Mouse (Mus musculus): ENCODE data around the gene Lrrc20. TPM values are rescaled to one million over a fixed set of nuclear protein-coding genes. Genes with fewer than 3 reads are reported as not detected.
"Not testable (repeated sequence)": the region's sequence is repeated elsewhere in the genome, so short reads cannot be mapped to it uniquely, and the experiment has no call there.

Gene Lrrc20
- polyA plus RNA-seq, 1 experiment from 2014 or later: 11.7 TPM

DNA sequence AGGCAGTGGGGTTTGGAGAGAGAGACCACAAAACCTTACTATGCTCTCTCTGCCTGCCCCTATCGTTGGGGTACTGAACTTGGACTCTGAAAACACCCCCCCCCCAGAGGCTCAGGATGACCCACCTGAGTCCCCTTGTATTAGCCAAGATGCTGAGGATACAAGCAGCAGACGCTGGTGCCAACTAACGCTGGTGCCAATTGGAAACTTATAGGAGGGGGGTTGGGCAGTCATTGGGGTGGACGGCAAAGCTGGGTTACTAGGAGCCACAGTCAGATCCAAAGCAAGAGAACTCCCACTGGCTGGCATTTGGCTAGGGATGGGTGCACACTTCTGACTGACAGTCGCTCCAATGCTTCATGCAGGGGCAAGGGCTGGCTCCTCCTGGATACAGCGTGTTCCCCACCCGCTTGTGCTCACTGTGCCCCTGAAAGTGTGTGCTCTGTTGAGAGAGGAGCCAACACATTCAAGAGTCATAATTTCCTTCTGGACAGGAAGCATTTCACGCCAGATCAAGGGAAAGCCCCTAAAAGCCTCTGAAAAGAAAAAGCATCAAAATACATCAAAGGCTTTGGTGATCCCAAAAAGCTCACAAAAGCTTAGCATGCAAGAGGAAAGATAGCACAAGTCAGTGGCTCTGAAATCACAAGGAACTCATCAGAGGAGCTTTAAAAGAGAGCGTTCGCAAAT is 128.9 kb downstream of the Lrrc20 start:
- H3K4me1 ChIP-seq: no peaks in the 10 kb centered on the region
- no peak for ATAC-seq (ENCODE audit: low FRiP score, low read depth)
- no peak overlapping the region for H3K27ac ChIP-seq
- peaks cover 11% of the 10 kb centered on the region for H3K27me3 ChIP-seq
- H3K9ac ChIP-seq: no peak overlapping the region
- H3K9me3 ChIP-seq: 0 out of 2 replicates have a peak, but pooled peaks cover 5% of the 10 kb centered on the region
- H3K4me2 ChIP-seq (replicated peaks): no peak overlapping the region
- 65% methylated on average over 10 of the region's 10 CpGs for WGBS
- no peaks in the 10 kb centered on the region for H3K36me3 ChIP-seq
- no peak overlapping the region for H3K4me3 ChIP-seq

- H3K4me1 ChIP-seq; H3K36me3 ChIP-seq; H3K9ac ChIP-seq; ATAC-seq (ENCODE audit: low FRiP score, low read depth); H3K27ac ChIP-seq; H3K9me3 ChIP-seq; H3K4me2 ChIP-seq (replicated peaks); H3K4me3 ChIP-seq: not testable (repeated sequence)
- WGBS: 73% methylated on average over 11 of the region's 11 CpGs
- peaks cover 11% of the 10 kb centered on the region for H3K27me3 ChIP-seq
Measured at GRCm38 (mm10) chr10:61605381-61605780, 129.8 kb downstream of the Lrrc20 start.

- Histone ChIP-seq H3K27me3 (peaks cover 11% of the 10 kb centered on the region), H3K9ac (no peak overlapping the region), H3K27ac (no peak overlapping the region), H3K9me3 (0 out of 2 replicates have a peak, but pooled peaks cover 2% of the 10 kb centered on the region), H3K4me1 (peaks cover 4% of the 10 kb centered on the region), H3K4me2 (replicated peaks) (no peak overlapping the region), H3K36me3 (no peaks in the 10 kb centered on the region), H3K4me3 (no peak overlapping the region)
- no peak for ATAC-seq (ENCODE audit: low FRiP score, low read depth)
- 17% methylated on average over 8 of the region's 8 CpGs for WGBS
Measured at GRCm38 (mm10) chr10:61605851-61606250, 130.2 kb downstream of the Lrrc20 start.

- Histone ChIP-seq H3K4me3 (no peak overlapping the region), H3K27ac (no peak overlapping the region), H3K9me3 (no peaks in the 10 kb centered on the region), H3K27me3 (peaks cover 11% of the 10 kb centered on the region), H3K4me1 (peaks cover 5% of the 10 kb centered on the region), H3K36me3 (no peaks in the 10 kb centered on the region), H3K4me2 (replicated peaks) (no peak overlapping the region), H3K9ac (no peak overlapping the region)
- no peak for ATAC-seq (ENCODE audit: low FRiP score, low read depth)
Measured at GRCm38 (mm10) chr10:61608233-61608632, 132.6 kb downstream of the Lrrc20 start.

DNA sequence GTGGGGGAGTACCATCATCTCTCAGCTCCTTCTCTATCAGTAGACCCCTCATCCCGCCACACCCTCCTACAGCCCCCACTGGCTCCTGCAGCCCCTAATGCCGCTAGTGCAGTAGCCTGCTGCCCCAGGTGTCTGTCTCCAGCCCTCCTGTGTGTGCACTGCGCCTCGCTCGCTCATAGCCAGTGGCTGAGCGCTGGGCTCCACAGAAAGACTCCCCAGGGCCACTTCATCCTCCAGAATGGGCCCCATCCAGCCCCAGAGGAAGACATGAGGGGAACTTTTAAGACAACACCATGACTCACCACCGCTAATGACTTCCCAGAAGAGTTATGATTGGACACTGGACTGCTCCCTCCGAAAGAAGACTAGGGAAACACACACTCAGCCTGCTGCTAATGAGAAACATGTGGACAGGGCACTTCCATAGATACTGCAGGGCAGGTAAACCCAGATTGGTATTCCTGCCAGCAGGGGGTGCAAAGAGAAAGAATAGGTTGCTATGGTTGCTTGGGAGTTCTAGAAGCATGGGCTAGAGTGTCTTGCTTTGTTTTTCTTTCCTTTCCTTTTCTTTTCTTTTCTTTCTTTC is 135.1 kb downstream of the Lrrc20 start:
- H3K4me1 ChIP-seq: peaks cover 5% of the 10 kb centered on the region
- 29% methylated on average over 8 of the region's 8 CpGs for WGBS
- no peak overlapping the region for H3K4me3 ChIP-seq
- no peak overlapping the region for H3K4me2 ChIP-seq (replicated peaks)
- H3K27me3 ChIP-seq: no peaks in the 10 kb centered on the region
- peak; percentile 82 for ATAC-seq (ENCODE audit: low FRiP score, low read depth)
- no peak overlapping the region for H3K9ac ChIP-seq
- H3K36me3 ChIP-seq: no peaks in the 10 kb centered on the region
- H3K9me3 ChIP-seq: no peaks in the 10 kb centered on the region
- H3K27ac ChIP-seq: no peak overlapping the region

DNA sequence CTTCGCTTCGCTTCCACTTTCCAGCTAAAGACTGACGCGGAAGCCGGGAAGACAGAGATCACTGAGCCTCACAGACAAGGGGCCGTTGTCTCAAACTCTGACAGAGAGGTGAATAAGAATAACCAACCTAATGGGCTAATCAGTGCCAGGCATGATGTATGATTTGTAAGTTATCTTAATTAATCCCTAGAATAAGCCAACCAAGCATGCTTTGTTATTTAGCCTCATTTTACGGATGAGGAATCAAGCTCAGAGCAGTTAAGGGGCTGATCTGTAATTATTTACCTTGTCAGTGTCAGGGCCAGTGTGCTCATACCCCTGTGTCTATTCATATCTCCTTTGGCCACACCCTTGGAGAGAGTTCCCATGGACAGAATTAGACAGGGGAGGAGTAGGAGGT is 138.7 kb downstream of the Lrrc20 start:
- 93% methylated on average over 7 of the region's 7 CpGs for WGBS
- Histone ChIP-seq H3K9me3 (0 out of 2 replicates have a peak, but pooled peaks cover 2% of the 10 kb centered on the region), H3K4me1 (peaks cover 5% of the 10 kb centered on the region), H3K27me3 (no peaks in the 10 kb centered on the region), H3K27ac (no peak overlapping the region), H3K4me3 (no peak overlapping the region), H3K9ac (no peak overlapping the region), H3K4me2 (replicated peaks) (no peak overlapping the region), H3K36me3 (no peaks in the 10 kb centered on the region)
- ATAC-seq (ENCODE audit: low FRiP score, low read depth): no peak

DNA sequence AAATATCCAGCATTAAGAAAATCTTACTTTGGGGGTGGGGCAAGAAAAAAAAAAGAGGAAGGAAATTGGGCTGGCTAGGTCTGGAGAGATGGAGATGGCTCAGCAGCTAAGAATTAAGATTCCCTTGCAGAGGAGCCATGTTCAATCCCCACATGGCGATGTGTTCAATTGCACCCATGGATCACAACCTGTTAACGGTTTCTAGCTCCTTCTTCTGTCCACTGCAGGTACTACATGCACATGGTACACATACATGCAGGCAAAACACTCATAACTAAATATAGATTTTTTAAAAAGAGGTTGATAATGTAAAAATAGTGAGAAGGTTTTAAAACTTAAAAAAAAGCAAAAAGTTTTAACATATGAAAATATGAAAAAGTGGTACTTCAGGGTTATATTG is 142.9 kb downstream of the Lrrc20 start:
- H3K27me3 ChIP-seq: peaks cover 6% of the 10 kb centered on the region; the same call in 1 of the 2 replicates
- WGBS: 84% methylated on average over 2 of the region's 2 CpGs
- no peak overlapping the region for H3K4me3 ChIP-seq
- H3K36me3 ChIP-seq: no peaks in the 10 kb centered on the region
- H3K27ac ChIP-seq: no peak overlapping the region
- ATAC-seq (ENCODE audit: low FRiP score, low read depth): no peak
- H3K4me2 ChIP-seq (replicated peaks): no peak overlapping the region
- 0 out of 2 replicates have a peak, but pooled peaks cover 2% of the 10 kb centered on the region for H3K9me3 ChIP-seq
- H3K9ac ChIP-seq: no peak overlapping the region
- H3K4me1 ChIP-seq: no peaks in the 10 kb centered on the region

GRCm38 (mm10) chr10:61621681-61622080 is 146.1 kb downstream of the Lrrc20 start:
- 29% methylated on average over 9 of the region's 9 CpGs for WGBS
- ATAC-seq (ENCODE audit: low FRiP score, low read depth): no peak

DNA sequence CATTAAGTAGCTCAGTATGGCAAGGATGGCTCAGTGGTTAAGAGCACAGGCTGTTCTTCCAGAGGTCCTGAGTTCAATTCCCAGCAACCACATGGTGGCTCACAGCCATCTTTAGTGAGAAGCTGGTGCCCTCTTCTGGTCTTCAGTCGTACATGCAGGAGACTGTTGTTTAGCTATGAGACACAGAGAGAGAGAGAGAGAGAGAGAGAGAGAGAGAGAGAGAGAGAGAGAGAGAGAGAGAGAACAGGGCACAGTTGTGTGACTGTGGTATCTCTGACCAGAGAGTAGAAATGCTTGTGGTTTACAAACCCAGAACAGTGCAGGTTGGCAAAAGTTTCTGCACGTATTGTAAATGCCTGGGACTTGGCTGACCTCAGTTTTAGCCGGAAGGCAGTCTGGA is 148.3 kb downstream of the Lrrc20 start:
- H3K4me2 ChIP-seq (replicated peaks); H3K9me3 ChIP-seq; H3K36me3 ChIP-seq; ATAC-seq (ENCODE audit: low FRiP score, low read depth); H3K4me3 ChIP-seq; H3K9ac ChIP-seq; H3K27ac ChIP-seq: not testable (repeated sequence)
- Histone ChIP-seq H3K27me3 (peaks cover 43% of the 10 kb centered on the region), H3K4me1 (peaks cover 15% of the 10 kb centered on the region)
- 62% methylated on average over 3 of the region's 3 CpGs for WGBS

More at GRCm38 (mm10) chr10:61621681-61622080, 146.1 kb downstream of the Lrrc20 start:
- H3K27me3 ChIP-seq: peaks cover 35% of the 10 kb centered on the region
- H3K4me2 ChIP-seq (replicated peaks): no peak overlapping the region
- no peak overlapping the region for H3K9ac ChIP-seq
- no peak overlapping the region for H3K4me3 ChIP-seq
- H3K4me1 ChIP-seq: peaks cover 11% of the 10 kb centered on the region
- H3K9me3 ChIP-seq: 0 out of 2 replicates have a peak, but pooled peaks cover 2% of the 10 kb centered on the region
- no peaks in the 10 kb centered on the region for H3K36me3 ChIP-seq
- no peak overlapping the region for H3K27ac ChIP-seq

DNA sequence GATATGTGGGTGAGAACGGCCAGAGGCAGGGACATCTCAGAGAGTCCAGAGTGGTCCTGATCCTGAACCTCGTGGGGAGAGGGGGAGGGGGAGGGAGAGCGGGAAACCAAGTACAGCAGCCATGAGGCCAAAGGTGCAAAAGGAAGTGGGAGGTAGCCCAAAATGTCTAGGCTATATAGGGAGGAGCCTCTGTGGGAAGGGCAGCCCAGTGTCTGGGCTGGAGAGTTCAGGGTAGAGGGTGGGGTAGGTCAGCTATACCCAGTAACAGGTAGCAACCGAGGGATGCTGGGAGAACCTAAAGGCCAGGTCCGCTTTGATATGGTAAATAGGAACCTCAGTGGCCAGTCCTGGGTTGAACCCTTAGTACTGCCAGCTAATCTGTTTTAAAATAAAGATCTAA is 149.2 kb downstream of the Lrrc20 start:
- ATAC-seq (ENCODE audit: low FRiP score, low read depth): no peak
- peak overlapping the region; percentile 51; the same call in 1 of the 2 replicates for H3K4me3 ChIP-seq
- 24% methylated on average over 5 of the region's 5 CpGs for WGBS

GRCm38 (mm10) chr10:61625381-61626257 is 150.0 kb downstream of the Lrrc20 start:
- H3K4me3 ChIP-seq: peak overlapping the region; percentile 51
- no peaks in the 10 kb centered on the region for H3K9me3 ChIP-seq
- H3K36me3 ChIP-seq: no peaks in the 10 kb centered on the region
- no peak for ATAC-seq (ENCODE audit: low FRiP score, low read depth)
- H3K4me2 ChIP-seq (replicated peaks): peak overlapping the region; percentile 95
- H3K27me3 ChIP-seq: peaks cover 43% of the 10 kb centered on the region
- H3K9ac ChIP-seq: peak overlapping the region; percentile 61
- 5% methylated on average over 74 of the region's 74 CpGs for WGBS
- no peak overlapping the region for H3K27ac ChIP-seq
- H3K4me1 ChIP-seq: peaks cover 15% of the 10 kb centered on the region

More for the DNA sequence above, 149.2 kb downstream of the Lrrc20 start:
- Histone ChIP-seq H3K4me2 (replicated peaks) (peak overlapping the region; percentile 95; the same call in 1 of the 2 replicates), H3K36me3 (no peaks in the 10 kb centered on the region), H3K9me3 (no peaks in the 10 kb centered on the region), H3K4me1 (peaks cover 15% of the 10 kb centered on the region), H3K27me3 (peaks cover 43% of the 10 kb centered on the region), H3K9ac (no peak overlapping the region), H3K27ac (no peak overlapping the region)

- Histone ChIP-seq H3K27me3 (peaks cover 43% of the 10 kb centered on the region), H3K4me1 (peaks cover 15% of the 10 kb centered on the region), H3K9ac (no peak overlapping the region), H3K4me3 (no peak overlapping the region), H3K4me2 (replicated peaks) (no peak overlapping the region), H3K9me3 (no peaks in the 10 kb centered on the region), H3K36me3 (no peaks in the 10 kb centered on the region), H3K27ac (no peak overlapping the region)
- no peak for ATAC-seq (ENCODE audit: low FRiP score, low read depth)
- 81% methylated on average over 3 of the region's 3 CpGs for WGBS
Measured at GRCm38 (mm10) chr10:61626551-61626950, 150.9 kb downstream of the Lrrc20 start.
